Mouse (Mus musculus): ENCODE measurements around the gene Rrm1. TPM values are rescaled to one million over a fixed set of nuclear protein-coding genes. Genes with fewer than 3 reads are reported as not detected.

The Rrm1 gene
- polyA plus RNA-seq, 1 experiment: 123 TPM

GRCm38 (mm10) chr7:102477377-102477776 lies 35.9 kb downstream of the Rrm1 start:
- H3K79me2 ChIP-seq (ENCODE audit: control insufficient read depth, insufficient read depth): no peaks in the 10 kb centered on the region
- no peak for TF ChIP-seq CTCF (IDR thresholded peaks at IDR 0.05; ENCODE audit: control insufficient read depth, insufficient read depth, insufficient read length)
- TF ChIP-seq USF1 (IDR thresholded peaks at IDR 0.05; ENCODE audit: low read depth): no peak
- no peak for TF ChIP-seq MYOD1 (IDR thresholded peaks at IDR 0.05; ENCODE audit: control insufficient read depth, insufficient read length, low read depth)
- TF ChIP-seq FOSL1 (IDR thresholded peaks at IDR 0.05; ENCODE audit: insufficient read depth, low read length, poor library complexity, severe bottlenecking): no peak
- no peak for TF ChIP-seq MYOG (IDR thresholded peaks at IDR 0.05; ENCODE audit: control insufficient read depth, extremely low read depth, insufficient read length)
- no peak for TF ChIP-seq MAX (IDR thresholded peaks at IDR 0.05)
- TF ChIP-seq CEBPB (IDR thresholded peaks at IDR 0.05; ENCODE audit: low read depth): no peak
- H3K4me3 ChIP-seq (ENCODE audit: insufficient read depth, poor library complexity, severe bottlenecking): no peak overlapping the region
- H3K36me3 ChIP-seq (ENCODE audit: control insufficient read depth, insufficient read depth): no peaks in the 10 kb centered on the region
- no peaks in the 10 kb centered on the region for H3K79me3 ChIP-seq (ENCODE audit: low read depth)
- no peaks in the 10 kb centered on the region for H3K27me3 ChIP-seq (ENCODE audit: control insufficient read depth, insufficient read depth, insufficient read length)
- no peak overlapping the region for H3ac ChIP-seq (ENCODE audit: control insufficient read depth, insufficient read length, low read depth)

GRCm38 (mm10) chr7:102478425-102478824 lies 36.9 kb downstream of the Rrm1 start:
- Histone ChIP-seq H3ac (ENCODE audit: control insufficient read depth, insufficient read length, low read depth) (no peak overlapping the region), H3K79me2 (ENCODE audit: control insufficient read depth, insufficient read depth) (no peaks in the 10 kb centered on the region), H3K36me3 (ENCODE audit: control insufficient read depth, insufficient read depth) (no peaks in the 10 kb centered on the region), H3K27me3 (ENCODE audit: control insufficient read depth, insufficient read depth, insufficient read length) (no peaks in the 10 kb centered on the region), H3K79me3 (ENCODE audit: low read depth) (no peaks in the 10 kb centered on the region), H3K4me3 (ENCODE audit: insufficient read depth, poor library complexity, severe bottlenecking) (no peak overlapping the region)
- no peak for TF ChIP-seq MYOD1 (IDR thresholded peaks at IDR 0.05; ENCODE audit: control insufficient read depth, insufficient read length, low read depth)
- no peak for TF ChIP-seq FOSL1 (IDR thresholded peaks at IDR 0.05; ENCODE audit: insufficient read depth, low read length, poor library complexity, severe bottlenecking)
- TF ChIP-seq MAX (IDR thresholded peaks at IDR 0.05): no peak
- no peak for TF ChIP-seq CEBPB (IDR thresholded peaks at IDR 0.05; ENCODE audit: low read depth)
- no peak for TF ChIP-seq CTCF (IDR thresholded peaks at IDR 0.05; ENCODE audit: control insufficient read depth, insufficient read depth, insufficient read length)
- TF ChIP-seq MYOG (IDR thresholded peaks at IDR 0.05; ENCODE audit: control insufficient read depth, extremely low read depth, insufficient read length): no peak

GRCm38 (mm10) chr7:102478926-102479325 lies 37.4 kb downstream of the Rrm1 start:
- H3K27me3 ChIP-seq (ENCODE audit: control insufficient read depth, insufficient read depth, insufficient read length): no peaks in the 10 kb centered on the region
- TF ChIP-seq CTCF (IDR thresholded peaks at IDR 0.05; ENCODE audit: control insufficient read depth, insufficient read depth, insufficient read length) (no peak), MYOD1 (IDR thresholded peaks at IDR 0.05; ENCODE audit: control insufficient read depth, insufficient read length, low read depth) (no peak), MAX (IDR thresholded peaks at IDR 0.05) (no peak), FOSL1 (IDR thresholded peaks at IDR 0.05; ENCODE audit: insufficient read depth, low read length, poor library complexity, severe bottlenecking) (no peak), USF1 (IDR thresholded peaks at IDR 0.05; ENCODE audit: low read depth) (no peak), MYOG (IDR thresholded peaks at IDR 0.05; ENCODE audit: control insufficient read depth, extremely low read depth, insufficient read length) (no peak), CEBPB (IDR thresholded peaks at IDR 0.05; ENCODE audit: low read depth) (no peak)
- H3K4me3 ChIP-seq (ENCODE audit: insufficient read depth, poor library complexity, severe bottlenecking): no peak overlapping the region
- H3K79me2 ChIP-seq (ENCODE audit: control insufficient read depth, insufficient read depth): no peaks in the 10 kb centered on the region
- no peaks in the 10 kb centered on the region for H3K36me3 ChIP-seq (ENCODE audit: control insufficient read depth, insufficient read depth)
- no peak overlapping the region for H3ac ChIP-seq (ENCODE audit: control insufficient read depth, insufficient read length, low read depth)
- H3K79me3 ChIP-seq (ENCODE audit: low read depth): no peaks in the 10 kb centered on the region

GRCm38 (mm10) chr7:102479368-102480078 lies 38.0 kb downstream of the Rrm1 start:
- Histone ChIP-seq H3K79me3 (ENCODE audit: low read depth) (no peaks in the 10 kb centered on the region), H3K27me3 (ENCODE audit: control insufficient read depth, insufficient read depth, insufficient read length) (no peaks in the 10 kb centered on the region), H3ac (ENCODE audit: control insufficient read depth, insufficient read length, low read depth) (no peak overlapping the region), H3K36me3 (ENCODE audit: control insufficient read depth, insufficient read depth) (no peaks in the 10 kb centered on the region), H3K79me2 (ENCODE audit: control insufficient read depth, insufficient read depth) (no peaks in the 10 kb centered on the region), H3K4me3 (ENCODE audit: insufficient read depth, poor library complexity, severe bottlenecking) (no peak overlapping the region)
- no peak for TF ChIP-seq CEBPB (IDR thresholded peaks at IDR 0.05; ENCODE audit: low read depth)
- TF ChIP-seq MAX (IDR thresholded peaks at IDR 0.05): no peak

- no peaks in the 10 kb centered on the region for H3K79me3 ChIP-seq (ENCODE audit: low read depth)
- H3ac ChIP-seq (ENCODE audit: control insufficient read depth, insufficient read length, low read depth): no peak overlapping the region
- H3K27me3 ChIP-seq (ENCODE audit: control insufficient read depth, insufficient read depth, insufficient read length): no peaks in the 10 kb centered on the region
- H3K36me3 ChIP-seq (ENCODE audit: control insufficient read depth, insufficient read depth): no peaks in the 10 kb centered on the region
- H3K79me2 ChIP-seq (ENCODE audit: control insufficient read depth, insufficient read depth): no peaks in the 10 kb centered on the region
- no peak overlapping the region for H3K4me3 ChIP-seq (ENCODE audit: insufficient read depth, poor library complexity, severe bottlenecking)
- no peak for TF ChIP-seq CEBPB (IDR thresholded peaks at IDR 0.05; ENCODE audit: low read depth)
- no peak for TF ChIP-seq MYOD1 (IDR thresholded peaks at IDR 0.05; ENCODE audit: control insufficient read depth, insufficient read length, low read depth)
- TF ChIP-seq FOSL1 (IDR thresholded peaks at IDR 0.05; ENCODE audit: insufficient read depth, low read length, poor library complexity, severe bottlenecking): no peak
- no peak for TF ChIP-seq CTCF (IDR thresholded peaks at IDR 0.05; ENCODE audit: control insufficient read depth, insufficient read depth, insufficient read length)
- no peak for TF ChIP-seq USF1 (IDR thresholded peaks at IDR 0.05; ENCODE audit: low read depth)
- no peak for TF ChIP-seq MYOG (IDR thresholded peaks at IDR 0.05; ENCODE audit: control insufficient read depth, extremely low read depth, insufficient read length)
- no peak for TF ChIP-seq MAX (IDR thresholded peaks at IDR 0.05)
Measured at GRCm38 (mm10) chr7:102480821-102481220, 39.3 kb downstream of the Rrm1 start.

GRCm38 (mm10) chr7:102481579-102481978 lies 40.1 kb downstream of the Rrm1 start, which contains the start of gene Olfr543:
TSS of gene Olfr543 (minus strand) at chr7:102481679.
- Histone ChIP-seq H3K79me3 (ENCODE audit: low read depth) (no peaks in the 10 kb centered on the region), H3K79me2 (ENCODE audit: control insufficient read depth, insufficient read depth) (no peaks in the 10 kb centered on the region), H3K27me3 (ENCODE audit: control insufficient read depth, insufficient read depth, insufficient read length) (no peaks in the 10 kb centered on the region), H3K36me3 (ENCODE audit: control insufficient read depth, insufficient read depth) (no peaks in the 10 kb centered on the region), H3K4me3 (ENCODE audit: insufficient read depth, poor library complexity, severe bottlenecking) (no peak within 1 kb of the TSS), H3ac (ENCODE audit: control insufficient read depth, insufficient read length, low read depth) (no peak within 1 kb of the TSS)
- TF ChIP-seq MYOG (IDR thresholded peaks at IDR 0.05; ENCODE audit: control insufficient read depth, extremely low read depth, insufficient read length): no peak
- TF ChIP-seq CEBPB (IDR thresholded peaks at IDR 0.05; ENCODE audit: low read depth): no peak
- TF ChIP-seq MAX (IDR thresholded peaks at IDR 0.05): no peak

Measured in C2C12 (cell line).